Mouse (Mus musculus) CD4-positive, CD25-positive, alpha-beta regulatory T cell, adult 2 months (primary cell): ENCODE results near the gene Slc26a6.

Experiments used
- DNase-seq: peaks from one replicate; pipeline ENCODE4 v3.0.0-alpha.2; 2012; ENCODE audit warnings: low read depth, low spot score

Gene Slc26a6

GRCm38 (mm10) chr9:108852976-108853375 is at the start of gene Slc26a6:
Slc26a6 (plus strand) TSS chr9:108853283.
- no peak for DNase-seq

GRCm38 (mm10) chr9:108805768-108806167 is 47.3 kb upstream of the Slc26a6 start:
- DNase-seq: no peak

GRCm38 (mm10) chr9:108806379-108806778 is 46.7 kb upstream of the Slc26a6 start:
- DNase-seq: no peak

GRCm38 (mm10) chr9:108806831-108807230 is 46.3 kb upstream of the Slc26a6 start:
- no peak for DNase-seq

- no peak for DNase-seq
These were observed 45.4 kb upstream of the Slc26a6 start for GRCm38 (mm10) chr9:108807674-108808073.

- peak; percentile 97 for DNase-seq
These were observed 44.9 kb upstream of the Slc26a6 start, which contains the start of gene Nckipsd for GRCm38 (mm10) chr9:108808163-108808665. Nckipsd (plus strand) TSS chr9:108808368.

- no peak for DNase-seq
These were observed 43.9 kb upstream of the Slc26a6 start for GRCm38 (mm10) chr9:108809188-108809587.

GRCm38 (mm10) chr9:108809723-108810122 is 43.4 kb upstream of the Slc26a6 start:
- DNase-seq: no peak

- DNase-seq: no peak
These were observed 42.6 kb upstream of the Slc26a6 start for GRCm38 (mm10) chr9:108810516-108810915.

- DNase-seq: no peak
These were observed 37.5 kb upstream of the Slc26a6 start for GRCm38 (mm10) chr9:108815557-108815956.

- peak; percentile 66 for DNase-seq
These were observed 33.6 kb upstream of the Slc26a6 start for GRCm38 (mm10) chr9:108819495-108819894.

- no peak for DNase-seq
These were observed 33.0 kb upstream of the Slc26a6 start for GRCm38 (mm10) chr9:108820077-108820476.

- DNase-seq: no peak
These were observed 28.9 kb upstream of the Slc26a6 start for GRCm38 (mm10) chr9:108824144-108824685.

- DNase-seq: no peak
These were observed 28.2 kb upstream of the Slc26a6 start for GRCm38 (mm10) chr9:108824755-108825413.

GRCm38 (mm10) chr9:108825820-108826699 is 27.0 kb upstream of the Slc26a6 start, which contains the start of gene Celsr3:
Celsr3 (plus strand) TSS chr9:108826320.
- DNase-seq: peak; percentile 36

- peak; percentile 83 for DNase-seq
These were observed 26.3 kb upstream of the Slc26a6 start for GRCm38 (mm10) chr9:108826700-108827340.

- DNase-seq: peak; percentile 25
These were observed 25.6 kb upstream of the Slc26a6 start for GRCm38 (mm10) chr9:108827454-108827853.

- no peak for DNase-seq
These were observed 25.2 kb upstream of the Slc26a6 start for GRCm38 (mm10) chr9:108827906-108828305.

- peak; percentile 41 for DNase-seq
These were observed 21.4 kb upstream of the Slc26a6 start for GRCm38 (mm10) chr9:108831637-108832036.

- DNase-seq: peak; percentile 89
These were observed 20.5 kb upstream of the Slc26a6 start for GRCm38 (mm10) chr9:108832390-108833108.

- DNase-seq: no peak
These were observed 10.1 kb upstream of the Slc26a6 start for GRCm38 (mm10) chr9:108842989-108843388.
